Mouse (Mus musculus): ENCODE measurements around the gene Timp4. TPM values are rescaled to one million over a fixed set of nuclear protein-coding genes. Genes with fewer than 3 reads are reported as not detected.

The Timp4 gene
- polyA plus RNA-seq, 1 experiment from 2014 or later: 1.5 TPM

- Histone ChIP-seq H3K4me3 (ENCODE audit: low read depth, low read length) (no peak overlapping the region), H3K9ac (ENCODE audit: low read length) (no peak overlapping the region), H3K27me3 (replicated peaks; ENCODE audit: control insufficient read depth, insufficient read depth, low read length) (no peaks in the 10 kb centered on the region), H3K36me3 (ENCODE audit: control insufficient read depth, insufficient read depth, low read length) (no peaks in the 10 kb centered on the region), H3K9me3 (replicated peaks; ENCODE audit: control insufficient read depth, low read length) (no peaks in the 10 kb centered on the region), H3K4me1 (ENCODE audit: control insufficient read depth, insufficient read depth, low read length) (no peaks in the 10 kb centered on the region), H3K4me2 (ENCODE audit: low read length) (no peak overlapping the region), H3K27ac (ENCODE audit: low read depth, low read length) (no peak overlapping the region)
- ATAC-seq (no peak), DNase-seq (ENCODE audit: low spot score) (peak; percentile 76)
- 40% methylated on average over 3 of the region's 3 CpGs for WGBS
These were observed 26.5 kb downstream of the Timp4 start for GRCm38 (mm10) chr6:115225519-115225918.

GRCm38 (mm10) chr6:115221215-115221641 is 30.8 kb downstream of the Timp4 start:
- peak; percentile 58 for DNase-seq (ENCODE audit: low spot score)
- Histone ChIP-seq H3K9ac (ENCODE audit: low read length) (no peak overlapping the region), H3K27me3 (replicated peaks; ENCODE audit: control insufficient read depth, insufficient read depth, low read length) (no peaks in the 10 kb centered on the region), H3K36me3 (ENCODE audit: control insufficient read depth, insufficient read depth, low read length) (no peaks in the 10 kb centered on the region), H3K9me3 (replicated peaks; ENCODE audit: control insufficient read depth, low read length) (no peaks in the 10 kb centered on the region), H3K27ac (ENCODE audit: low read depth, low read length) (no peak overlapping the region), H3K4me2 (ENCODE audit: low read length) (no peak overlapping the region), H3K4me3 (ENCODE audit: low read depth, low read length) (no peak overlapping the region), H3K4me1 (ENCODE audit: control insufficient read depth, insufficient read depth, low read length) (no peaks in the 10 kb centered on the region)
- no peak for ATAC-seq
- 74% methylated on average over 8 of the region's 8 CpGs for WGBS

GRCm38 (mm10) chr6:115213129-115213528 is 38.9 kb downstream of the Timp4 start:
- WGBS: 63% methylated on average over 5 of the region's 5 CpGs
- Histone ChIP-seq H3K9me3 (replicated peaks; ENCODE audit: control insufficient read depth, low read length) (no peaks in the 10 kb centered on the region), H3K27me3 (replicated peaks; ENCODE audit: control insufficient read depth, insufficient read depth, low read length) (no peaks in the 10 kb centered on the region), H3K4me1 (ENCODE audit: control insufficient read depth, insufficient read depth, low read length) (no peaks in the 10 kb centered on the region), H3K27ac (ENCODE audit: low read depth, low read length) (no peak overlapping the region), H3K9ac (ENCODE audit: low read length) (no peak overlapping the region), H3K4me3 (ENCODE audit: low read depth, low read length) (no peak overlapping the region), H3K4me2 (ENCODE audit: low read length) (no peak overlapping the region), H3K36me3 (ENCODE audit: control insufficient read depth, insufficient read depth, low read length) (no peaks in the 10 kb centered on the region)
- DNase-seq (ENCODE audit: low spot score) (no peak), ATAC-seq (no peak)

GRCm38 (mm10) chr6:115212132-115212903 is 39.7 kb downstream of the Timp4 start:
- Histone ChIP-seq H3K9me3 (replicated peaks; ENCODE audit: control insufficient read depth, low read length) (no peaks in the 10 kb centered on the region), H3K4me2 (ENCODE audit: low read length) (no peak overlapping the region), H3K4me3 (ENCODE audit: low read depth, low read length) (no peak overlapping the region), H3K36me3 (ENCODE audit: control insufficient read depth, insufficient read depth, low read length) (no peaks in the 10 kb centered on the region), H3K27ac (ENCODE audit: low read depth, low read length) (no peak overlapping the region), H3K27me3 (replicated peaks; ENCODE audit: control insufficient read depth, insufficient read depth, low read length) (no peaks in the 10 kb centered on the region), H3K9ac (ENCODE audit: low read length) (no peak overlapping the region), H3K4me1 (ENCODE audit: control insufficient read depth, insufficient read depth, low read length) (no peaks in the 10 kb centered on the region)
- ATAC-seq (no peak), DNase-seq (ENCODE audit: low spot score) (no peak)
- WGBS: 71% methylated on average over 5 of the region's 5 CpGs

- DNase-seq (ENCODE audit: low spot score): no peak
- H3K9ac ChIP-seq (ENCODE audit: low read length): no peak overlapping the region
- no peak for ATAC-seq
- 88% methylated on average over 3 of the region's 3 CpGs for WGBS
- no peak overlapping the region for H3K4me3 ChIP-seq (ENCODE audit: low read depth, low read length)
- H3K27ac ChIP-seq (ENCODE audit: low read depth, low read length): no peak overlapping the region
- no peak overlapping the region for H3K4me2 ChIP-seq (ENCODE audit: low read length)
- no peaks in the 10 kb centered on the region for H3K36me3 ChIP-seq (ENCODE audit: control insufficient read depth, insufficient read depth, low read length)
- no peaks in the 10 kb centered on the region for H3K27me3 ChIP-seq (replicated peaks; ENCODE audit: control insufficient read depth, insufficient read depth, low read length)
- no peaks in the 10 kb centered on the region for H3K9me3 ChIP-seq (replicated peaks; ENCODE audit: control insufficient read depth, low read length)
- H3K4me1 ChIP-seq (ENCODE audit: control insufficient read depth, insufficient read depth, low read length): no peaks in the 10 kb centered on the region
These were observed 41.2 kb downstream of the Timp4 start for GRCm38 (mm10) chr6:115210820-115211219.

- DNase-seq (ENCODE audit: low spot score) (no peak), ATAC-seq (no peak)
- Histone ChIP-seq H3K9me3 (replicated peaks; ENCODE audit: control insufficient read depth, low read length) (no peaks in the 10 kb centered on the region), H3K9ac (ENCODE audit: low read length) (no peak overlapping the region), H3K27me3 (replicated peaks; ENCODE audit: control insufficient read depth, insufficient read depth, low read length) (no peaks in the 10 kb centered on the region), H3K4me3 (ENCODE audit: low read depth, low read length) (no peak overlapping the region), H3K4me2 (ENCODE audit: low read length) (no peak overlapping the region), H3K4me1 (ENCODE audit: control insufficient read depth, insufficient read depth, low read length) (no peaks in the 10 kb centered on the region), H3K36me3 (ENCODE audit: control insufficient read depth, insufficient read depth, low read length) (no peaks in the 10 kb centered on the region), H3K27ac (ENCODE audit: low read depth, low read length) (no peak overlapping the region)
- WGBS: 83% methylated on average over 2 of the region's 2 CpGs
These were observed 41.8 kb downstream of the Timp4 start for GRCm38 (mm10) chr6:115210187-115210586.

GRCm38 (mm10) chr6:115203029-115203428 is 49.0 kb downstream of the Timp4 start:
- ATAC-seq (no peak), DNase-seq (ENCODE audit: low spot score) (no peak)
- Histone ChIP-seq H3K4me1 (ENCODE audit: control insufficient read depth, insufficient read depth, low read length) (no peaks in the 10 kb centered on the region), H3K9me3 (replicated peaks; ENCODE audit: control insufficient read depth, low read length) (no peaks in the 10 kb centered on the region), H3K27me3 (replicated peaks; ENCODE audit: control insufficient read depth, insufficient read depth, low read length) (no peaks in the 10 kb centered on the region), H3K36me3 (ENCODE audit: control insufficient read depth, insufficient read depth, low read length) (no peaks in the 10 kb centered on the region), H3K27ac (ENCODE audit: low read depth, low read length) (no peak overlapping the region), H3K4me3 (ENCODE audit: low read depth, low read length) (no peak overlapping the region), H3K4me2 (ENCODE audit: low read length) (no peak overlapping the region), H3K9ac (ENCODE audit: low read length) (no peak overlapping the region)
- 82% methylated on average over 3 of the region's 3 CpGs for WGBS

- Histone ChIP-seq H3K27me3 (replicated peaks; ENCODE audit: control insufficient read depth, insufficient read depth, low read length) (no peaks in the 10 kb centered on the region), H3K4me1 (ENCODE audit: control insufficient read depth, insufficient read depth, low read length) (no peaks in the 10 kb centered on the region), H3K27ac (ENCODE audit: low read depth, low read length) (no peak overlapping the region), H3K4me2 (ENCODE audit: low read length) (no peak overlapping the region), H3K9ac (ENCODE audit: low read length) (no peak overlapping the region), H3K36me3 (ENCODE audit: control insufficient read depth, insufficient read depth, low read length) (no peaks in the 10 kb centered on the region), H3K4me3 (ENCODE audit: low read depth, low read length) (no peak overlapping the region), H3K9me3 (replicated peaks; ENCODE audit: control insufficient read depth, low read length) (no peaks in the 10 kb centered on the region)
- ATAC-seq: no peak
- DNase-seq (ENCODE audit: low spot score): no peak
- 98% methylated on average over 3 of the region's 3 CpGs for WGBS
These were observed 51.3 kb downstream of the Timp4 start for GRCm38 (mm10) chr6:115200753-115201152.
